Mouse (Mus musculus): ENCODE data around the gene Mapk1.
A peak's percentile ranks its signal among the peaks of the same experiment; 100 is the strongest.

Gene Mapk1

DNA sequence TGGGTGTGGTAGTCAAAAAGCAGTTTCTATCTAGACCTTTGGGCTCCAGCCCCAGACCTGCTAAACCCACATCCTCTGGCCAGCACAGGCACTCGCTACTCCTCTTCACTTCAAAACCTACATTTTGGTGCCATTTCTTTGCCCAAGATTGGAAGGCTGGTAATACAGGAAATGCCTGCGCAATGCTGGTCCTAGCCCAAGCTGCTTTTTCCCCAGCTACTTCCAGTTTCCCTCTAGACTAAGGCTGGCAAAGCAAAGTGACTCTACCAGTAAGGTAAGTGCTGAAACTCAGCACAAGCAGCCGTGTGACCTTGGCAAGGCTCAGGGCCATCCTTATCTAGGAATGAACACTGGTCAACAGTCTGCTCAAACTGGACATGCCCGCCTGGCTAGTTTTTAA, 102.5 kb downstream of the Mapk1 start:
- DNase-seq (ENCODE audit: low read depth, low spot score) = no peak

DNA sequence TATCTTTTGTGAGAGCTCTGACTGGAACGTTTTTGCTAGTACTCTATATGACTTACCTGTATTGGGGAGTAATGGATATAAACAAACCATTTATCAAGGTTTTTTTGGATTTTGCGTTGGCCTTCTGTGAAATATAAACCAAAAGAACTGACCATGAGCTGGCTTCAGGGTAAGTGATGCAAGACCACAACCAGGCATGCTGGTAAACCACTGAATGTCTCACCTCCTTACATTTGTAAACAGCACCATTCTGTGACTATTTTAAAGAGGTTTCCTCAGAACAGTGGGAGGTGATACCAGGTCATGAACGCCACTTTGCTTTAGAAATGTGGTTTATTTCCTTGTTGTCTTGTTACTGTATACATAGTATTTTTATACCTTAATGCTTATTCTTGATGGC, 103.1 kb downstream of the Mapk1 start:
- DNase-seq (ENCODE audit: low read depth, low spot score) = no peak

DNA sequence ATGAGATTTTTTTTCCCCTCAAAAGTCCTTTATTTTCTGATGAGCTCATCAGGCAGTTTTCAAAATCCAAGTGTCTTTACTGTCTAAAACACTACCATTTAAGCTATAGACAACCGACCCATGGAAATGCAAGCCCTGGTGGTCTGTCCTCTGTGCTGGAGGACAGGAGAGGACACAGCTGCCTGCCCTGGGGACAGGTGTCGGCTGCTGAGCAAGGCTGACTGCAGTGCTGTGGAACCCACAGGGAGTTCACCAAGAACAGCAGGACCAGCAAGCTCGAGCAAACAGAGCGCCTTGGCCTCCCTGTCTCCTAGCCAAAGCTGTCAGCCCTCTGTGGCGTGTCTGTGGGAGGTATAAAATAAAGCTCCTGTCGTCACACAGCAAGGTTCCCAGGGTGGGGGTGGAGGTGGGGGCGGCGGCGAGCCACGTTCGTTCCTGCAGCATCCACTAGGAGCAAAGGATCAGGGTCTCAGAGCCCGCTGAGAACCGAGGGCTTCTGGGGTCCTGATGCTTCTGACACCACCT, 103.5 kb downstream of the Mapk1 start:
- peak; percentile 76 for DNase-seq (ENCODE audit: low read depth, low spot score)

DNA sequence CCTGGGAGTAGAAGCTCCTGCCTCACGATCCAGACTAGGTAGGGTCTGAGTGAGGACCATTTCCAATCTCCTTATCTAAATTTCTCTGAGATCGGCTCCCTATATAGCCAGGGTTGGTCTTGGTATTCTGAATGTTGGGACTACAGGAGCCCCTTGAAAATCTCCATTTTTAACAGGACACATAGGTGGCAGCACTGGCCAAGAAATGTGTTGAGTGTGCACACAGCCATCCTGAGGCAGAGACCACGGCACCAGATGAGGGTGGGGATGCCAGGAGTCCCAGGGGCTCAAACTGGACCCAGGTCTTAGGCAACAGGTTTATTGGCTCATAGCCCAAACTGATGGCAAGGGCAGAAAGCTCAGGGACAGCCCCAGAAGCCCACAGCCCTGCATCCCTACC, 105.2 kb downstream of the Mapk1 start:
- DNase-seq (ENCODE audit: low read depth, low spot score) = no peak

DNA sequence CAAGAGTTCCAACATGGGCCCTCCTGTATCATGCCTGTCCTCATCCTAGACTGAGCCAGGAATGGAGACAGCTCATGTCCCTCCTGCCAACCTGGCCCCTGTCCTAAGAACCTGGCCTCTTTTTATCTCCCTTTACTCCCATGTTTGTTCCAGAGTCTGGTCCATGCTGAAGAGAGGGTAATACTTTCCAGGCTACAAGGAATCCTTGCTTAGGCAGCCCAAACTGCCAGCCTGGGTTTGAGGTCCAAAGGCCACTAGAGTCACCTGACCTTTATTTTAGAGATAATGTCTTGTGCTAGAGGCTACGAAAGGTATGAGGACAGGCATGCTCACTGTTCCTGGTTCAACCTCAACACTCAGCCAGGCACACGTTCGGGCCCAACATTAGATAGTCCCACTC, 113.8 kb downstream of the Mapk1 start:
- no peak for DNase-seq (ENCODE audit: low read depth, low spot score)

Data from brain, adult 2 months (tissue).